Mouse (Mus musculus): ENCODE results near the gene Pot1a. TPM values are rescaled to one million over a fixed set of nuclear protein-coding genes. Genes with fewer than 3 reads are reported as not detected.

The Pot1a gene
- polyA plus RNA-seq, 1 experiment from 2014 or later, result 37.3 TPM

DNA sequence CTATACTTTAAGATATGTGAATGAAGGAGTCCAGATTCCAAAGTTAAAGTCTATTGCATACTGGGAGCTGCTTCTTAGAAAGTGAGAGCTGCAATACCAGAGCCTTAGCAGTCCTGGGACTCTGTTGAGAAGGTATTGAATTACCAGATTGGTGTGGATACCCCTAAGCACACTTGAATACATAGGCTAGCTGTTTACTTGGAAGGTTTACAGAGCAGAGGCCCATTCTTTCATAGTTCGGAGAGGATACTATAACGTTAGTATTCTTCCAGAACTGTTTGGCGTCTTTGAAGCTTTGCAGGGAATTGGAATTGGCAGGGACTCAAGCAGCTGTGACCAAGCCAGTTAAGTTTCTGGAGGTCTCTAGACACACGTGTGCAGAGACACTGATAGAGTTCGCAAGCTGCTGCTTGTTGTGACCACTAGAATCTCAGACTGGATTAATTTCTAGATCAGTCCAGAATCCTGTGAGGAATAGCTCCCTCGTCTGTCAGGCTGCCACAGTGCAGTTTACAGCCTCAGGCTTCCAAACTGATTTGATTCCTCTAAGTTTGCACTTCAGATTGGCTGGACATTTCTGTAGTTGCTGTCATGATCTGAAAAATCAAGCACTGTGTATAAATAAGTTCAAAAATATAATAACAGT, 99.7 kb downstream of the Pot1a start:
- no peaks in the 10 kb centered on the region for H3K36me3 ChIP-seq
- ATAC-seq (ENCODE audit: low FRiP score), result no peak
- WGBS, result 59% methylated on average over 6 of the region's 6 CpGs

DNA sequence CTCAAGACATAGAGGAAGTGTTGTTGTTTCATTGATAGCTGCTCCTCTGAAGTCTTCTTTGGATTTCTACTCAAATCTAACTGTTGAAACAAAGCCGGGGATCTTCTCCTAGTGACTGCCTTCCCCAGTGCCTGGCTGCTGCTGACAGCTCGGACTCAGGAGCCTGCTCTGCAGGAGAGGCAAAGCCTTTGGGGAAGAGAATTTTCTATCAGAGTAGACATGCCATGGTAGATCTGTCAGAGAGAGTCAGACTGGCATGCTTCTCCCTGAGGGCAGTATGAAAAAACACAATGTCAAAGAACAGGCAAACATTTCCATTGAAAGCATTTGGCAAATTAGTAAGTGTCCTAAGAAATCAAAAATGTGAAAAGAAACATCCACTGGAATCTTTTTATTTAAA, 109.1 kb downstream of the Pot1a start:
- WGBS, result 48% methylated on average over 2 of the region's 2 CpGs

More for the DNA sequence above, 99.7 kb downstream of the Pot1a start:
- Histone ChIP-seq H3K4me2 (replicated peaks) (no peak overlapping the region), H3K4me1 (no peaks in the 10 kb centered on the region), H3K4me3 (no peak overlapping the region), H3K9me3 (replicated peaks) (no peaks in the 10 kb centered on the region), H3K27me3 (no peaks in the 10 kb centered on the region), H3K9ac (no peak overlapping the region), H3K27ac (no peak overlapping the region)

More for the DNA sequence above, 109.1 kb downstream of the Pot1a start:
- H3K9me3 ChIP-seq (replicated peaks), result no peaks in the 10 kb centered on the region
- H3K27me3 ChIP-seq, result no peaks in the 10 kb centered on the region
- H3K4me3 ChIP-seq, result no peak overlapping the region
- no peak for ATAC-seq (ENCODE audit: low FRiP score)
- H3K4me1 ChIP-seq, result no peaks in the 10 kb centered on the region
- no peaks in the 10 kb centered on the region for H3K36me3 ChIP-seq
- no peak overlapping the region for H3K9ac ChIP-seq
- H3K27ac ChIP-seq, result no peak overlapping the region
- no peak overlapping the region for H3K4me2 ChIP-seq (replicated peaks)

Other genes with a start within 250 kb of the Pot1a start
- gene Gpr37, start 118.5 kb downstream of the Pot1a start, polyA plus RNA-seq (2016; fragmentation: Nextera tagmentation; extraction: Ambion mirVana), result 4.0 and 4.8 TPM in 2 replicates

All from hindbrain, embryonic 12.5 days (tissue).